Mouse (Mus musculus) lung, postnatal 0 days (tissue): Measurements from ENCODE around the gene Irf2.

Source experiments
- CTCF ChIP-seq: IDR thresholded peaks from 2 replicates; pipeline ENCODE4 v1.5.1; 2016; ENCODE audit warnings: antibody characterized with exemption, mild to moderate bottlenecking
- EP300 ChIP-seq: IDR thresholded peaks from 2 replicates; pipeline ENCODE4 v1.6.1; 2016; ENCODE audit warnings: antibody characterized with exemption, mild to moderate bottlenecking, control low read depth

- TF ChIP-seq CTCF (no peak), EP300 (no peak; the same call in 1 of the 2 replicates)
Observed at GRCm38 (mm10) chr8:46739956-46740512, 502 bp downstream of the Irf2 start.
